Mouse (Mus musculus) liver, embryonic 14.5 days (tissue): ENCODE results near the gene Nat8f7. TPM values are rescaled to one million over a fixed set of nuclear protein-coding genes. Genes with fewer than 3 reads are reported as not detected.
"Not testable (repeated sequence)": the region's sequence is repeated elsewhere in the genome, so short reads cannot be mapped to it uniquely, and the experiment has no call there.

Source experiments
- ATAC-seq: fragments of 200-750 bp; cut with Nextera tagmentation; 2 replicates; pipeline ENCODE4 v1.8.0; 2017; ENCODE audit warnings: moderate number of reproducible peaks, mild to moderate bottlenecking, moderate library complexity; ENCODE audit not compliant: insufficient read depth
- DNase-seq, 3 experiments: peaks; one replicate each; pipeline ENCODE4 v3.0.0-alpha.2; 2012 to 2013; ENCODE audit warnings: low read depth in 3 of 3, low spot score in 3 of 3
- H3K27ac ChIP-seq: fragments of 300-500 bp; sonication (generic); 2 replicates; pipeline ENCODE4 v1.5.1; 2014; ENCODE audit warnings: moderate library complexity, mild to moderate bottlenecking, control low read depth, inconsistent platforms
- H3K27me3 ChIP-seq: fragments of 300-500 bp; sonication (generic); 2 replicates; pipeline ENCODE4 v1.6.1; 2014; ENCODE audit warnings: mild to moderate bottlenecking, low read length, moderate library complexity; ENCODE audit not compliant: control insufficient read depth, insufficient read depth
- H3K36me3 ChIP-seq: fragments of 300-500 bp; sonication (generic); replicated peaks from 2 replicates; pipeline ENCODE4 v1.6.1; 2014; ENCODE audit warnings: low read depth; ENCODE audit not compliant: control insufficient read depth, insufficient read depth
- H3K4me1 ChIP-seq, 2 experiments: fragments of 200-500 bp in 1 of 2; fragments of 300-500 bp in 1 of 2; sonication (generic) in 1 of 2; replicated peaks; 2 replicates each; pipeline ENCODE4 v1.6.1; 2012 to 2014; ENCODE audit warnings: antibody characterized with exemption in 1 of 2, inconsistent platforms in 1 of 2, low read length in 1 of 2; ENCODE audit not compliant: control insufficient read depth in 2 of 2, insufficient read depth in 2 of 2
- H3K4me2 ChIP-seq: fragments of 300-500 bp; sonication (generic); 2 replicates; pipeline ENCODE4 v1.6.1; 2014; ENCODE audit warnings: low read depth, mild to moderate bottlenecking, control low read depth, moderate library complexity
- H3K4me3 ChIP-seq, 2 experiments: fragments of 200-500 bp in 1 of 2; fragments of 300-500 bp in 1 of 2; sonication (generic) in 1 of 2; 2 replicates each; pipeline ENCODE4 v1.5.1; 2012 to 2014; ENCODE audit warnings: low read depth in 2 of 2, low read length in 2 of 2, mild to moderate bottlenecking in 2 of 2, control low read depth in 1 of 2, inconsistent platforms in 1 of 2, moderate library complexity in 1 of 2; ENCODE audit not compliant: insufficient read depth in 1 of 2
- H3K9ac ChIP-seq: fragments of 300-500 bp; sonication (generic); replicated peaks from 2 replicates; pipeline ENCODE4 v1.6.1; 2014; ENCODE audit warnings: mild to moderate bottlenecking, control low read depth, moderate library complexity
- H3K9me3 ChIP-seq: fragments of 300-500 bp; sonication (generic); 2 replicates; pipeline ENCODE4 v1.6.1; 2016; ENCODE audit warnings: low read length, mixed read lengths; ENCODE audit not compliant: control insufficient read depth
- WGBS: fragments of 180-500 bp; shearing (Covaris S2); extraction: QIAGEN DNeasy Blood & Tissue Kit; methylation state at CpG from one replicate; pipeline ENCODE4 v1.1.7; 2014; ENCODE audit not compliant: insufficient replicate concordance; 5-methylcytosine and 5-hydroxymethylcytosine counted together
- microRNA-seq: library from miRNA; unstranded; fragments of <30 nt; microRNA quantifications from one replicate; pipeline ENCODE4, GENCODE M21; 2016
- polyA plus RNA-seq, 2 experiments: library from polyadenylated mRNA; depleted of rRNA in 1 of 2; stranded (reverse) in 1 of 2; unstranded in 1 of 2; fragments of >200 nt; fragmentation: Nextera tagmentation in 1 of 2; extraction: Ambion mirVana in 1 of 2; gene quantifications; 2 replicates each; pipeline versions ENCODE4 v1.2.1 to v1.2.3; 2012 to 2014

Gene Nat8f7
- polyA plus RNA-seq (2012; rRNA removed), result not detected in 2 replicates
- polyA plus RNA-seq (2014; fragmentation: Nextera tagmentation; extraction: Ambion mirVana), result not detected in 2 replicates

DNA sequence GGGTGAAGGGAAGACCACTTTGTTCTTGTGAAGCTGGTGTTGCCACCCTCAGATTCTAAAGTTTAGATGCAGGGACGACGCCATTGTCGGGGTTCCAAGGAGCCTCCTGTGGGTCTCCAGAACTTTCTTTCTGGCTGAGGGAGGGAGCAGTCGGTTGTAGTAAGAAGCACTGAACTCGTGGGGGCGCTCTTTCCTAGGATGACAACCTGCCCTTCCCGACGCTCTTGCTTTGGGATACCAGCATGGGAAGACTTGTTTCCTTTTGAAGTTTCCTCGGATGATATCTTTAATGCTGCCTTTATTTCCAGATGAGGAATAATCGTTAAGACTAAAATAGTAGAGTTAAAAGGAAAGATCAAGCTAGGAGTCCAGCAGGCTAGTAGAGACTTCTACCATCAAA is at the start of gene Nat8f7:
Gene Nat8f7 (minus strand): TSS at position 101 of the 400 bp plus-strand sequence.
- WGBS, result 67% methylated on average over 9 of the region's 10 CpGs
- not testable (repeated sequence) for H3K36me3 ChIP-seq, DNase-seq, H3K9me3 ChIP-seq, H3K27ac ChIP-seq, H3K4me2 ChIP-seq, H3K4me3 ChIP-seq, ATAC-seq, H3K9ac ChIP-seq, H3K27me3 ChIP-seq, H3K4me1 ChIP-seq

DNA sequence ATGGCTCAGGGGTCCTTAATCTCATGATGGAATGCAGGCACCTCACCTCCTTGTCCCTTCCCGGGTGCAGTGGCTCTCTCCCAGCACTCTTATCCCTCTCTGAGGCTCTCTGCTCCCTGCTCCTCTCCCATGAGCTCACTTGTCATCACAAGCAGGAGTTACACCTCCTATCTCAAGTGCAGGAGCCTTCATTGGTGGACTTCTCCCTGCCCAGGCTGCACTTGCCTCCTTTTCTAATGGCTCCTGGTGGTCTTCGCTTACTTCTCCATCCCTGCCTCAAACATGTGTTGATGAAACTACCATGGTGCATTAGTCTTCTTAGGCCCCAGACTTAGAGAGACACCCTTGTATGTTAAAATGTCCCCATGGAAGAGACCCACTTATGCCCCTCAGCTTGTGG is 49.7 kb upstream of the Nat8f7 start:
- H3K4me2 ChIP-seq, DNase-seq, H3K9ac ChIP-seq, H3K4me3 ChIP-seq, H3K36me3 ChIP-seq, ATAC-seq, H3K27me3 ChIP-seq, H3K4me1 ChIP-seq, H3K9me3 ChIP-seq, H3K27ac ChIP-seq: not testable (repeated sequence)
- 72% methylated on average over 1 of the region's 2 CpGs for WGBS

DNA sequence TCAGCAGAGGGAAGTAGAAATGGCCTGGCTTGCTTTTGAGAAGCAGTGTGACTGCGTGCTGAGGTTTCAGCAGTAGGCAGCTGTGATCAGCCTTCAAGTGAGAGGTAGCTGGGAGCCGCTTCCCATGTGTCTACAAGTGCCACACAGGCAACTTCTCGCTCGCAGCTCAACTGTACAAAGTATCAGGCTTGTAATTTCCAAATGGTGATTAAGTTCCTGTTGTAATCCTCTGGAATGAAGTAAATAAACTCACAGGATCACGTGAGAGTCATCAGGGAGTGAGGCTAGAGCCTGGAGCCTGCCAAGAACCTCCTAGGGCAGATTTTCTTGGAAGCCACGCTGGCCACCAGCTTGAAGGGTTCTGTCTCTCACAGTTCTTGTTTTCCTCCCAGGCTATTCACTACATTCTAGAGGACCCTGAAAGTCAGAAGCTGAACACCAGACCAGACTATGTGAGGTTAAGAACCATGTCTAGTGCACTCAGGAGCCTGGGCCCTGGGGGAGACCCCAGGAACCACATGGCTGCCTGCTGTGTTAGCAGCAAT is 42.8 kb upstream of the Nat8f7 start:
- H3K27ac ChIP-seq, H3K4me1 ChIP-seq, H3K4me3 ChIP-seq, DNase-seq, H3K27me3 ChIP-seq, H3K9me3 ChIP-seq, ATAC-seq, H3K36me3 ChIP-seq, H3K4me2 ChIP-seq, H3K9ac ChIP-seq: not testable (repeated sequence)
- 36% methylated on average over 3 of the region's 6 CpGs for WGBS

DNA sequence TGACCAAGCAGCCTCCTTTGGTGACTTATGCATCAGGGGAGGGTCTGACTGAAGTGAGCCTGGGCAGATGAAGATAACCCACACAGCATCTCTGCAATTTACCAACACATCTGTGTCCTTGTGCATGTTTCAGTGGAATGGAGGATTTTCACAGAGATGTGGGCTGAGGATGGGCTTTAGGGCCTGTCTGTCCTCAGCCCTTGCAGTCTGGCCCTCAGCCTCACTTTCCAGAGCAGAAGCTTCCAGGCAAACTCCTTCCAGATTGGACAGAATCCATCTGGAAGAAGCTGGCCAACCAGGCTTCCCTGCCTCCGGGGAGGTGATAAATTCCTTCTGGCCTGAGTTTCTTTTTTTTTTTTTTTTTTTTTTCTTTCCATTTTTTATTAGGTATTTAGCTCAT is 3.4 kb downstream of the Nat8f7 start:
- not testable (repeated sequence) for H3K27ac ChIP-seq, ATAC-seq, H3K9ac ChIP-seq, H3K36me3 ChIP-seq, H3K27me3 ChIP-seq, H3K4me1 ChIP-seq, DNase-seq, H3K9me3 ChIP-seq, H3K4me3 ChIP-seq, H3K4me2 ChIP-seq
- 63% methylated on average over 1 of the region's 1 CpGs for WGBS

DNA sequence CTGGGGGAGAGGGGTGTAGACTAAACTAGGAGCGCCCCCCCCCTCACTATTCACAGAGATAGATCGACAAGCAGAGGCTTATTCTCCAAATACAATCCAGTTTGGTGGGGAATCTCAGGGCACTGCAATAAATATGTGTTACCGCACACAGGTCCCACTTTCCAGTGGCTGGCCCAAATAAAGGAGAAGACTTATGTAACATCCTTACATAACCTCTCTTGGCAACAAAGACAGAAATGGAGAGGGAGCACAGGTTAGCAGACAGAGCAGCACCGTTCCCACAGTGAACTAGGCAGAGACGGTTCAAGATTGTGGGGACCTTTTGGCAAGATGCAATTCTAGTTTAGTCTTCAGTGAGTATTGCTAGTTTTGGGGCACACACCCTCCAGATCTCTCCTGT is 3.8 kb downstream of the Nat8f7 start:
- H3K36me3 ChIP-seq, ATAC-seq, DNase-seq, H3K27me3 ChIP-seq, H3K4me2 ChIP-seq, H3K4me3 ChIP-seq, H3K27ac ChIP-seq, H3K9me3 ChIP-seq, H3K9ac ChIP-seq, H3K4me1 ChIP-seq: not testable (repeated sequence)
- 76% methylated on average over 5 of the region's 5 CpGs for WGBS

DNA sequence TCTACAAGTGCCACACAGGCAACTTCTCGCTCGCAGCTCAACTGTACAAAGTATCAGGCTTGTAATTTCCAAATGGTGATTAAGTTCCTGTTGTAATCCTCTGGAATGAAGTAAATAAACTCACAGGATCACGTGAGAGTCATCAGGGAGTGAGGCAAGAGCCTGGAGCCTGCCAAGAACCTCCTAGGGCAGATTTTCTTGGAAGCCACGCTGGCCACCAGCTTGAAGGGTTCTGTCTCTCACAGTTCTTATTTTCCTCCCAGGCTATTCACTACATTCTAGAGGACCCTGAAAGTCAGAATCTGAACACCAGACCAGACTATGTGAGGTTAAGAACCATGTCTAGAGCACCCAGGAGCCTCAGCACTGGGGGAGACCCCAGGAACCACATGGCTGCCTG is 11.1 kb downstream of the Nat8f7 start:
- H3K9me3 ChIP-seq, H3K36me3 ChIP-seq, ATAC-seq, H3K4me3 ChIP-seq, DNase-seq, H3K4me1 ChIP-seq, H3K9ac ChIP-seq, H3K27ac ChIP-seq, H3K4me2 ChIP-seq, H3K27me3 ChIP-seq: not testable (repeated sequence)
- WGBS, result 53% methylated on average over 2 of the region's 4 CpGs

Small RNAs within 50 kb of the gene (microRNA-seq; reads per million reads assigned to microRNA genes)
- gene Gm27317, result not detected

Other genes with a start within 250 kb of the Nat8f7 start
- gene Fbxo41, start 210.2 kb downstream of the Nat8f7 start, polyA plus RNA-seq (2012; rRNA removed), result 0.02 TPM in 1 of 2 replicates, not detected in the other
- not detected in 2 replicates for gene Fbxo41, start 210.2 kb downstream of the Nat8f7 start, polyA plus RNA-seq (2014; fragmentation: Nextera tagmentation; extraction: Ambion mirVana)
- not detected in 2 replicates for gene Egr4, start 199.6 kb downstream of the Nat8f7 start, polyA plus RNA-seq (2012; rRNA removed)
- not detected in 2 replicates for gene Egr4, start 199.6 kb downstream of the Nat8f7 start, polyA plus RNA-seq (2014; fragmentation: Nextera tagmentation; extraction: Ambion mirVana)
- 1.2 and 1.7 TPM in 2 replicates for gene Alms1, start 125.7 kb downstream of the Nat8f7 start, polyA plus RNA-seq (2012; rRNA removed)
- 1.8 and 2.1 TPM in 2 replicates for gene Alms1, start 125.7 kb downstream of the Nat8f7 start, polyA plus RNA-seq (2014; fragmentation: Nextera tagmentation; extraction: Ambion mirVana)
- not detected in 2 replicates for gene Nat8f3, start 52.5 kb upstream of the Nat8f7 start, polyA plus RNA-seq (2012; rRNA removed)
- not detected in 2 replicates for gene Nat8f3, start 52.5 kb upstream of the Nat8f7 start, polyA plus RNA-seq (2014; fragmentation: Nextera tagmentation; extraction: Ambion mirVana)
- gene Nat8f6, start 107.7 kb upstream of the Nat8f7 start, polyA plus RNA-seq (2012; rRNA removed), result not detected in 2 replicates
- not detected in 2 replicates for gene Nat8f6, start 107.7 kb upstream of the Nat8f7 start, polyA plus RNA-seq (2014; fragmentation: Nextera tagmentation; extraction: Ambion mirVana)
- gene Nat8f5, start 107.8 kb upstream of the Nat8f7 start, polyA plus RNA-seq (2012; rRNA removed), result not detected in 2 replicates
- gene Nat8f5, start 107.8 kb upstream of the Nat8f7 start, polyA plus RNA-seq (2014; fragmentation: Nextera tagmentation; extraction: Ambion mirVana), result not detected in 2 replicates
- gene Nat8, start 118.9 kb upstream of the Nat8f7 start, polyA plus RNA-seq (2012; rRNA removed), result 0.02 TPM in 1 of 2 replicates, not detected in the other
- gene Nat8, start 118.9 kb upstream of the Nat8f7 start, polyA plus RNA-seq (2014; fragmentation: Nextera tagmentation; extraction: Ambion mirVana), result not detected in 2 replicates
- not detected in 2 replicates for gene Nat8f2, start 156.0 kb upstream of the Nat8f7 start, polyA plus RNA-seq (2012; rRNA removed)
- not detected in 2 replicates for gene Nat8f2, start 156.0 kb upstream of the Nat8f7 start, polyA plus RNA-seq (2014; fragmentation: Nextera tagmentation; extraction: Ambion mirVana)
- gene Nat8f4, start 191.7 kb upstream of the Nat8f7 start, polyA plus RNA-seq (2012; rRNA removed), result 0.50 and 0.64 TPM in 2 replicates
- 0.81 and 0.87 TPM in 2 replicates for gene Nat8f4, start 191.7 kb upstream of the Nat8f7 start, polyA plus RNA-seq (2014; fragmentation: Nextera tagmentation; extraction: Ambion mirVana)
- gene Tprkb, start 198.7 kb upstream of the Nat8f7 start, polyA plus RNA-seq (2012; rRNA removed), result 8.5 and 12.7 TPM in 2 replicates
- gene Tprkb, start 198.7 kb upstream of the Nat8f7 start, polyA plus RNA-seq (2014; fragmentation: Nextera tagmentation; extraction: Ambion mirVana), result 13.4 and 14.6 TPM in 2 replicates
- gene Nat8f1, start 202.5 kb upstream of the Nat8f7 start, polyA plus RNA-seq (2012; rRNA removed), result 4.7 TPM in 2 replicates
- gene Nat8f1, start 202.5 kb upstream of the Nat8f7 start, polyA plus RNA-seq (2014; fragmentation: Nextera tagmentation; extraction: Ambion mirVana), result 5.0 and 6.6 TPM in 2 replicates
- 14.6 and 20.3 TPM in 2 replicates for gene Dusp11, start 248.5 kb upstream of the Nat8f7 start, polyA plus RNA-seq (2012; rRNA removed)
- 27.2 and 30.4 TPM in 2 replicates for gene Dusp11, start 248.5 kb upstream of the Nat8f7 start, polyA plus RNA-seq (2014; fragmentation: Nextera tagmentation; extraction: Ambion mirVana)